Mouse (Mus musculus): Measurements from ENCODE around the gene Cd209g. TPM values are rescaled to one million over a fixed set of nuclear protein-coding genes. Genes with fewer than 3 reads are reported as not detected.
"Not testable (repeated sequence)": the region's sequence is repeated elsewhere in the genome, so short reads cannot be mapped to it uniquely, and the experiment has no call there.

The Cd209g gene
- not detected for total RNA-seq (2021)

GRCm38 (mm10) chr8:4133798-4134197 lies at the start of gene Cd209g:
Gene Cd209g (plus strand): TSS chr8:4134098.
- intact Hi-C loops (cut with DNase I), result no loop called here
- DNase-seq, result no peak

GRCm38 (mm10) chr8:4087180-4087722 lies 46.6 kb upstream of the Cd209g start:
- DNase-seq; intact Hi-C loops (cut with DNase I): not testable (repeated sequence)

GRCm38 (mm10) chr8:4088514-4088913 lies 45.4 kb upstream of the Cd209g start:
- intact Hi-C loops (cut with DNase I); DNase-seq: not testable (repeated sequence)

- DNase-seq; intact Hi-C loops (cut with DNase I): not testable (repeated sequence)
Observed at GRCm38 (mm10) chr8:4105735-4106134, 28.2 kb upstream of the Cd209g start, which contains the start of gene Cd209f. Gene Cd209f (minus strand): TSS chr8:4105835.

- intact Hi-C loops (cut with DNase I), result loop anchor here (5.0 kb wide), 1 partner anchor 447 kb away; no protein-coding TSS in a partner anchor
- DNase-seq, result peak; percentile 76
Observed at GRCm38 (mm10) chr8:4139660-4140646, 6.1 kb downstream of the Cd209g start.

GRCm38 (mm10) chr8:4141721-4142120 lies 7.8 kb downstream of the Cd209g start:
- intact Hi-C loops (cut with DNase I), result loop anchor here (5.0 kb wide), 1 partner anchor 446 kb away; no protein-coding TSS in a partner anchor
- DNase-seq, result no peak

- intact Hi-C loops (cut with DNase I), result no loop called here
- DNase-seq, result no peak
Observed at GRCm38 (mm10) chr8:4147272-4147671, 13.4 kb downstream of the Cd209g start.

- intact Hi-C loops (cut with DNase I), result no loop called here
- no peak for DNase-seq
Observed at GRCm38 (mm10) chr8:4154878-4155277, 21.0 kb downstream of the Cd209g start.

- intact Hi-C loops (cut with DNase I), result no loop called here
- no peak for DNase-seq
Observed at GRCm38 (mm10) chr8:4162786-4163185, 28.9 kb downstream of the Cd209g start.

- DNase-seq, result no peak
- intact Hi-C loops (cut with DNase I), result no loop called here
Observed at GRCm38 (mm10) chr8:4165176-4165851, 31.4 kb downstream of the Cd209g start.

- peak; percentile 99 for DNase-seq
Observed at GRCm38 (mm10) chr8:4165852-4166751, 32.2 kb downstream of the Cd209g start, which contains the start of gene Evi5l. Gene Evi5l (plus strand): TSS chr8:4166567.

GRCm38 (mm10) chr8:4166881-4167525 lies 33.1 kb downstream of the Cd209g start:
- intact Hi-C loops (cut with DNase I), result no loop called here

More at GRCm38 (mm10) chr8:4165852-4166751, 32.2 kb downstream of the Cd209g start, which contains the start of gene Evi5l:
- intact Hi-C loops (cut with DNase I), result no loop called here

GRCm38 (mm10) chr8:4167918-4168317 lies 34.0 kb downstream of the Cd209g start:
- intact Hi-C loops (cut with DNase I), result no loop called here
- no peak for DNase-seq

More at GRCm38 (mm10) chr8:4166881-4167525, 33.1 kb downstream of the Cd209g start:
- no peak for DNase-seq

GRCm38 (mm10) chr8:4172486-4172885 lies 38.6 kb downstream of the Cd209g start:
- intact Hi-C loops (cut with DNase I), result no loop called here
- no peak for DNase-seq

- intact Hi-C loops (cut with DNase I), result no loop called here
- DNase-seq, result no peak
Observed at GRCm38 (mm10) chr8:4174018-4174417, 40.1 kb downstream of the Cd209g start.

- intact Hi-C loops (cut with DNase I), result no loop called here
- no peak for DNase-seq
Observed at GRCm38 (mm10) chr8:4183409-4183808, 49.5 kb downstream of the Cd209g start.

GRCm38 (mm10) chr8:4186151-4186550 lies 52.3 kb downstream of the Cd209g start:
- intact Hi-C loops (cut with DNase I), result no loop called here
- DNase-seq, result no peak

Measured in left cerebral cortex, postnatal 4 days (tissue).